Mouse (Mus musculus) CH12.LX (cell line): ENCODE measurements around the gene AI464131. TPM values are rescaled to one million over a fixed set of nuclear protein-coding genes. Genes with fewer than 3 reads are reported as not detected.

ENCODE experiments used
- DNase-seq: peaks from one replicate; pipeline ENCODE4 v3.0.0-alpha.2; 2013; ENCODE audit errors: extremely low read depth
- H3K27ac ChIP-seq: 2 replicates; pipeline ENCODE4 v1.5.1; 2012; ENCODE audit warnings: low read depth, mild to moderate bottlenecking, control low read depth, moderate library complexity; ENCODE audit not compliant: insufficient read depth
- H3K27me3 ChIP-seq: replicated peaks from 2 replicates; pipeline ENCODE3; 2012; ENCODE audit warnings: inconsistent platforms
- H3K36me3 ChIP-seq, 2 experiments: replicated peaks in 1 of 2; 2 replicates each; pipeline versions ENCODE3 to v1.6.1; 2012; ENCODE audit warnings: inconsistent platforms in 1 of 2, low read length in 1 of 2, mild to moderate bottlenecking in 1 of 2, mixed read lengths in 1 of 2, moderate library complexity in 1 of 2; ENCODE audit not compliant: control insufficient read depth in 1 of 2, insufficient read depth in 1 of 2
- H3K4me1 ChIP-seq, 2 experiments: 2 replicates each; pipeline ENCODE4 v1.6.1; 2012; ENCODE audit warnings: inconsistent platforms in 1 of 2, moderate library complexity in 1 of 2; ENCODE audit not compliant: insufficient read depth in 2 of 2, control insufficient read depth in 1 of 2
- H3K4me2 ChIP-seq: 2 replicates; pipeline ENCODE4 v1.6.1; 2012; ENCODE audit warnings: low read depth, mild to moderate bottlenecking, control low read depth; ENCODE audit not compliant: poor library complexity, insufficient read depth, severe bottlenecking
- H3K4me3 ChIP-seq, 3 experiments: fragments of 150-350 bp in 1 of 3; sonication (generic) in 1 of 3; replicated peaks in 1 of 3; 2 replicates each; pipeline versions ENCODE3 to v1.5.1; 2011 to 2012; ENCODE audit warnings: low read depth in 2 of 3, low read length in 2 of 3, mild to moderate bottlenecking in 2 of 3, moderate library complexity in 2 of 3, control low read depth in 1 of 3, improper control_type of control experiment in 1 of 3, inconsistent platforms in 1 of 3, mixed read lengths in 1 of 3; ENCODE audit not compliant: poor library complexity in 1 of 3
- H3K79me2 ChIP-seq: replicated peaks from 2 replicates; pipeline ENCODE4 v1.6.1; 2012; ENCODE audit warnings: mild to moderate bottlenecking, moderate library complexity; ENCODE audit not compliant: control insufficient read depth, poor library complexity, insufficient read depth, severe bottlenecking; ENCODE audit errors: extremely low read depth
- H3K9ac ChIP-seq: 2 replicates; pipeline ENCODE4 v1.6.1; 2012; ENCODE audit warnings: low read depth, mild to moderate bottlenecking, control low read depth, moderate library complexity; ENCODE audit not compliant: insufficient read depth
- H3K9me3 ChIP-seq: replicated peaks from 2 replicates; pipeline ENCODE3; 2012; ENCODE audit warnings: low read length, inconsistent platforms, mixed read lengths
- BHLHE40 ChIP-seq: IDR thresholded peaks from 2 replicates; pipeline ENCODE4 v1.6.1; 2011; ENCODE audit warnings: mild to moderate bottlenecking, low read depth, low read length, improper control_type of control experiment
- CHD1 ChIP-seq: IDR thresholded peaks from 2 replicates; pipeline ENCODE4 v1.6.1; 2012; ENCODE audit warnings: low read depth, low read length, improper control_type of control experiment, inconsistent platforms
- CHD2 ChIP-seq: IDR thresholded peaks from 2 replicates; pipeline ENCODE4 v1.6.1; 2011; ENCODE audit warnings: low read length, improper control_type of control experiment
- E2F4 ChIP-seq: IDR thresholded peaks from 2 replicates; pipeline ENCODE4 v1.6.1; 2011; ENCODE audit warnings: low read depth, low read length, improper control_type of control experiment; ENCODE audit not compliant: insufficient replicate concordance
- ELF1 ChIP-seq: IDR thresholded peaks from 2 replicates; pipeline ENCODE4 v1.6.1; 2014; ENCODE audit warnings: low read depth, mild to moderate bottlenecking, inconsistent platforms, low read length, improper control_type of control experiment
- IRF4 ChIP-seq: IDR thresholded peaks from 2 replicates; pipeline ENCODE4 v1.6.1; 2014; ENCODE audit warnings: low read depth, mild to moderate bottlenecking, inconsistent platforms, low read length, improper control_type of control experiment
- JUN ChIP-seq: IDR thresholded peaks from 2 replicates; pipeline ENCODE4 v1.6.1; 2011; ENCODE audit warnings: low read depth, mild to moderate bottlenecking, low read length, improper control_type of control experiment, moderate library complexity; ENCODE audit not compliant: insufficient read depth
- JUND ChIP-seq: conservative IDR thresholded peaks from 2 replicates; pipeline ENCODE4 v1.6.1; 2011; ENCODE audit warnings: low read depth, low read length, improper control_type of control experiment
- MAFK ChIP-seq: IDR thresholded peaks from 2 replicates; pipeline ENCODE4 v1.6.1; 2011; ENCODE audit warnings: low read length, improper control_type of control experiment; ENCODE audit not compliant: insufficient replicate concordance
- NELFE ChIP-seq: IDR thresholded peaks from 2 replicates; pipeline ENCODE4 v1.6.1; 2011; ENCODE audit warnings: low read depth, low read length, improper control_type of control experiment
- PAX5 ChIP-seq: IDR thresholded peaks from 2 replicates; pipeline ENCODE4 v1.6.1; 2012; ENCODE audit warnings: low read length, inconsistent platforms, mixed read lengths
- RAD21 ChIP-seq: IDR thresholded peaks from 2 replicates; pipeline ENCODE4 v1.6.1; 2011; ENCODE audit warnings: low read depth, mild to moderate bottlenecking, low read length, improper control_type of control experiment, moderate library complexity
- SIN3A ChIP-seq: IDR thresholded peaks from 2 replicates; pipeline ENCODE4 v1.6.1; 2012; ENCODE audit warnings: low read length, improper control_type of control experiment, inconsistent platforms
- TBP ChIP-seq: conservative IDR thresholded peaks from 2 replicates; pipeline ENCODE4 v1.6.1; 2011; ENCODE audit warnings: low read depth, low read length, improper control_type of control experiment
- TCF12 ChIP-seq: IDR thresholded peaks from 2 replicates; pipeline ENCODE4 v1.6.1; 2014; ENCODE audit warnings: low read depth, mild to moderate bottlenecking, inconsistent platforms, low read length, improper control_type of control experiment
- USF2 ChIP-seq: conservative IDR thresholded peaks from 2 replicates; pipeline ENCODE4 v1.6.1; 2011; ENCODE audit warnings: low read depth, low read length, improper control_type of control experiment
- ZC3H11A ChIP-seq: IDR thresholded peaks from 2 replicates; pipeline ENCODE4 v1.6.1; 2012; ENCODE audit warnings: low read depth, mild to moderate bottlenecking, inconsistent platforms, low read length, improper control_type of control experiment
- dilution Hi-C: fragments of 300-500 bp; cut with MboI; formaldehyde crosslinking; loops from 2 replicates; pipeline ENCODE4 v1.14.3; 2020; ENCODE audit warnings: low sequenced_read_pairs; ENCODE audit not compliant: extremely low pct_unique_long_range_greater_than_20kb, extremely low pct_ligation_motif_present
- in situ Hi-C: fragments of 300-500 bp; cut with MboI; formaldehyde crosslinking; loops from 3 replicates; pipeline ENCODE4 v1.14.3; 2019; ENCODE audit warnings: low sequenced_read_pairs, low pct_ligation_motif_present, low pct_unique_long_range_greater_than_20kb, mixed read lengths
- polyA plus RNA-seq: library from polyadenylated mRNA; unstranded; fragments of >175 nt; gene quantifications from 2 replicates; pipeline ENCODE4 v1.2.1, GENCODE M21; 2012; ENCODE audit warnings: low read depth; ENCODE audit not compliant: insufficient read length
- total RNA-seq, 2 experiments: library from RNA; depleted of rRNA; stranded (reverse); fragments of 300-350 nt in 1 of 2; fragments of >200 nt in 1 of 2; gene quantifications; 2 replicates each; pipeline ENCODE4 v1.2.3; 2012 to 2014

AI464131 gene
- total and polyA plus RNA-seq, 3 experiments: 0.04 to 0.10 TPM; not detected in 1

GRCm38 (mm10) chr4:41522136-41522535 lies 19.3 kb upstream of the AI464131 start:
- dilution Hi-C loops (no loop called here), in situ Hi-C loops (no loop called here)
- H3K36me3 ChIP-seq: no peaks in the 10 kb centered on the region
- no peak for TF ChIP-seq TCF12
- no peak overlapping the region for H3K4me2 ChIP-seq
- peaks cover 41% of the 10 kb centered on the region for H3K27me3 ChIP-seq
- no peak overlapping the region for H3K9ac ChIP-seq
- no peaks in the 10 kb centered on the region for H3K79me2 ChIP-seq
- no peak overlapping the region for H3K27ac ChIP-seq
- no peak overlapping the region for H3K4me3 ChIP-seq
- H3K9me3 ChIP-seq: no peaks in the 10 kb centered on the region
- no peaks in the 10 kb centered on the region for H3K4me1 ChIP-seq
- DNase-seq: no peak

GRCm38 (mm10) chr4:41520641-41521040 lies 17.8 kb upstream of the AI464131 start:
- Histone ChIP-seq H3K27me3 (peaks cover 35% of the 10 kb centered on the region), H3K79me2 (no peaks in the 10 kb centered on the region), H3K36me3 (no peaks in the 10 kb centered on the region), H3K4me2 (no peak overlapping the region), H3K4me1 (no peaks in the 10 kb centered on the region), H3K9ac (no peak overlapping the region), H3K9me3 (no peaks in the 10 kb centered on the region), H3K4me3 (no peak overlapping the region), H3K27ac (no peak overlapping the region)
- dilution Hi-C loops: no loop called here
- TF ChIP-seq JUN (no peak), JUND (no peak), RAD21 (no peak), SIN3A (no peak), CHD1 (no peak), ZC3H11A (no peak), TBP (no peak), E2F4 (no peak), CHD2 (no peak), NELFE (no peak), MAFK (no peak), BHLHE40 (no peak), PAX5 (no peak), USF2 (no peak), IRF4 (no peak), ELF1 (no peak)
- in situ Hi-C loops: no loop called here
- DNase-seq: no peak
